Mouse (Mus musculus): ENCODE results near the gene Ace3.

The Ace3 gene

DNA sequence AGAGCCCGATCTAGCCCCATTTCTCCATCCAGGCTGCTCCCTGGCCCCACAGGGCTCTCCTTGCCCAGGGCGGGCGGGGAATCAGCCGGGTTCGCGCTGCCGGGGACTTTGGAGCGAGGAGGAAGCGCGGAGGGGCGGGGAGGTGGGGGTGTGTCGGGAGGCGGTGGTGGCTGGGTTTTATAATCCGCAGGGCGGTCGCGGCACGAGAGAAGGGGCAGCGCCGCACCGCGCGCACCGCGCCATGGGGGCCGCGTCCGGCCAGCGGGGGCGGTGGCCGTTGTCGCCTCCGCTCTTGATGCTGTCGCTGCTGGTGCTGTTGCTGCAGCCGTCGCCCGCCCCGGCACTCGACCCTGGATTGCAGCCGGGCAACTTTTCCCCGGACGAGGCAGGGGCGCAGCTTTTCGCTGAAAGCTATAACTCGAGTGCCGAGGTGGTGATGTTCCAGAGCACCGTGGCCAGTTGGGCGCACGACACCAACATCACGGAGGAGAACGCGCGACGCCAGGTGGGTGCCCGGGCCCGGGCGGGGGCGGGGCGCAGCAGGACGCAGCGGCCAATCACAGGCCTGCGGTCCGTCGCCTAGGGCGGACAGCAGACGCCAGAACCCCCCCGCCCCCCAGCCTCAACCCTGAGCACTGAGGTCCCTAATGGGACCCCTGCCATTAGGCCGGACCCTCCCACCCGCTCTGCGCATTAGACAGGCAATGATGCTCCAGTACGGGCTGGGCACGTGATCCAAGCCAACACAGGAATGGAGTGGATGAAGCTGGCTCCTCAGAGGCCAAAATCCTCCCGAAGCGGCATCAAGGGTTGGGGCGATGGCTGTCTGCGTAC is 26.5 kb upstream of the Ace3 start, which contains the start of gene Ace:
Gene Ace (plus strand): TSS at position 205 of the 834 bp plus-strand sequence.
- no peak for TF ChIP-seq GATA4 (IDR thresholded peaks at IDR 0.05; ENCODE audit: insufficient replicate concordance, low read length)

DNA sequence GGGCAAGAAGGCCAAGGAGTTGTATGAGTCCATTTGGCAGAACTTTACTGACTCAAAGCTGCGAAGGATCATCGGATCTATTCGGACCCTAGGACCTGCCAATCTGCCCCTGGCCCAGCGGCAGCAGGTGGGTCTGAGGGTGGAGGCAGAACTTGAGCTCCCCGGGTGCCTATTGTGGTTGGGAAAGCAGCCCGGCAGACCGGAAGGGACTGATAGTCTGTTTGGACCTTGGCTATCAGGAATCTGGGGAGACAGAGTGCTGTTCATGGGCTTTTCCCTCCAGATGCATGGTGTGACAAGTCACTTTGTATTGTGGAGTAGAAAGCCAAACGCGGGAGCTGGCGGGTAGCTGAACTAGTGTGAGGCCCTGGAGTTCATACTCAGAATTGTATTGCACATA is 25.5 kb upstream of the Ace3 start:
- TF ChIP-seq GATA4 (IDR thresholded peaks at IDR 0.05; ENCODE audit: insufficient replicate concordance, low read length), result no peak

DNA sequence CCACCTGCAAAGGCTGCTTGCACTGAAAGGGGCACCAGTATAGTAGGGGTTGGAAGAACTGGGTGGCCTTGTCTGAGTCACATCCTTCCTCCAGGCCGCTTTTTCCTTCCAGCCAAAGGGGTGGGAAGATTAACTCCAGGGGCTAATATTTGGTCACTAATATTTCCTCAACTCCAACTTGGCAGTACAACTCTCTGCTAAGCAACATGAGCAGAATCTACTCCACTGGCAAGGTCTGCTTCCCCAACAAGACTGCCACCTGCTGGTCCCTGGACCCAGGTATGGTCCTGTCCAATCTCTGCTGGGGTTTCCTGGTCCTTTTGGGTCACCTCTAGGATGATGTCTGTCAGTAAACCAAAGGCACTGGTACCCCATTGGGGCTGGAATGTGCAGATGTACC is 25.0 kb upstream of the Ace3 start:
- TF ChIP-seq GATA4 (IDR thresholded peaks at IDR 0.05; ENCODE audit: insufficient replicate concordance, low read length), result no peak

DNA sequence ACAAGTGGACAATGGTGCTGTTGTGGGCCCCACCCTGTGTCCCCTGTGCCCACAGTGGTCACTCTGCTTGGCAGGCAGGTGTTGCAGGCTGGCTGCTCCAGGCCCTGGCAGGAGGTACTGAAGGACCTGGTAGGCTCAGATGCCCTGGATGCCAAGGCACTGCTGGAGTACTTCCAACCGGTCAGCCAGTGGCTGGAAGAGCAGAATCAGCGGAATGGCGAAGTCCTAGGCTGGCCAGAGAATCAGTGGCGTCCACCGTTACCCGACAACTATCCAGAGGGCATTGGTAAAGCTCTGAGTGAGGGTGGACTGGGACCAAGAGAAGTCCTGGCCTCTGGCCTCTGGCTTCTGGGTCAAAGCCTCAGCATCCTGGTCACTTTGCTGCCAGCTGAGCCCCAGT is 19.9 kb upstream of the Ace3 start:
- no peak for TF ChIP-seq GATA4 (IDR thresholded peaks at IDR 0.05; ENCODE audit: insufficient replicate concordance, low read length)

DNA sequence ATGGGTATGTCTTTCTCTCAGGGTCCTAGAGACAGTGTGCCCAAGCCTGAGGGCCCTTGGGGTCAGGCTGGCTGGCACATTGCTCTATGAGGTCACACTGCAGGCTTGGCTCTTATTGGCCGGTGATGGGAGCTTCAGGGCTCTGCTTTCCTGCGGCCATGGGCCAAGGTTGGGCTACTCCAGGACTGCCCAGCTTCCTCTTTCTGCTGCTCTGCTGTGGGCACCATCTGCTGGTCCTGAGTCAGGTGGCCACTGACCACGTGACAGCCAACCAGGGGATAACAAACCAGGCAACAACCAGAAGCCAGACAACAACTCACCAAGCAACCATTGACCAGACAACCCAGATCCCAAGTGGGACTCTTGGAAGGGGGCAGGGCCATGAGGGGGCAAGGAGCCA is 19.4 kb upstream of the Ace3 start:
- TF ChIP-seq GATA4 (IDR thresholded peaks at IDR 0.05; ENCODE audit: insufficient replicate concordance, low read length), result no peak

DNA sequence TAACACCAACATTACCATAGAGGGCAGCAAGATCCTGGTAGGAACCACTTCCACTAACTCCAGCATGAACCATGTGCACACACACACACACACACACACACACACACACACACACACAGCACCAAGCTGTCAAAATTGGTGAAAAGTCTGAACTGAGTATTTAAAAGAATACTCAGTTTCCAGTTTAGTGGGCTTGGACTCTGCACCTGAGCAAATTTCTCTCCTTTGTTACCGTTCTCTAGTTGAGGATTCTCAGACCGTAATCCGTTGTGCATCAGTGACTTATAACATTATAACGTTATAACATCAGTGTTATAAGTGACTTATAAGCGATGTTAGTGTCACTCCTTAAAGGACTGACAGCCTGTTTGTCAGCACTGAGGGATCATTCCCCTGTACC is 18.8 kb upstream of the Ace3 start:
- no peak for TF ChIP-seq GATA4 (IDR thresholded peaks at IDR 0.05; ENCODE audit: insufficient replicate concordance, low read length)

DNA sequence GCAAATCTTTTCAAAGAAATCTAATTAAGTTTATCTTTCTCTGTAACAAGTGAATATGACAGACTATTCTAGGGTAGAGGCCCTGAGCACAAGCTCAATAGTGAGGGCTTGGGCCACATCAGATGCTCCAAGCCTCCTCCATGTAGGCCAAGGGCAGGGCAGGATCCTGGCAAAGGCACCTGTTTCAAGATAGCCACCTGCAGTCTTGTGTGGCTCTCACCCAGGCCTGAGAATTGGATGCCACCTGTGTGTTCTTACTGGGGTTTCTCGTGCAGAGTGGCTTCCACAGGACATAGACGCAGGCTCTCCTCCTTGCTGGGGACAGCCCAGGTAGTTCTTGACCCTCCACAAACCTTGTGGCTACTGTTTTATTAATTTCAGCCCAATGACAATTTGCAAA is 16.2 kb upstream of the Ace3 start:
- no peak for TF ChIP-seq GATA4 (IDR thresholded peaks at IDR 0.05; ENCODE audit: insufficient replicate concordance, low read length)

DNA sequence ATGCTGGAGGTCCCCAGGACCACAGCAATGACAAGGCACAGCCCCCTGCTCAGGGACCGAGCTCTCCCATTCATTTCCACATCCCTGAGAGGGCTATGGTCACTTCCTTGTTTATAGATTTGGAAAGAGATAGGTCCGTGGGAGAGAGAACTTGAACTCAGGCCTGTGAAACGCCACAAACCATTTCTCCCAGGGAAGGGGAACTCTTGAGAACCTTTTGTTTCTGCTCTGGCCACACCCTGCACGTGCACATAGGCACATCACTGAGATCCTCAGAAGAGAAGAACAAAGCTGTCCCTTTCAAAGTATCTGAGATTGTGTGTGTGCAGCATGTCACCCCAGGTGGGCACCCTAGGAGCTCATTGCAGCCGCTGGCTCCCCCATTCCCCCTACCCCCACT is 15.8 kb upstream of the Ace3 start:
- TF ChIP-seq GATA4 (IDR thresholded peaks at IDR 0.05; ENCODE audit: insufficient replicate concordance, low read length), result no peak

DNA sequence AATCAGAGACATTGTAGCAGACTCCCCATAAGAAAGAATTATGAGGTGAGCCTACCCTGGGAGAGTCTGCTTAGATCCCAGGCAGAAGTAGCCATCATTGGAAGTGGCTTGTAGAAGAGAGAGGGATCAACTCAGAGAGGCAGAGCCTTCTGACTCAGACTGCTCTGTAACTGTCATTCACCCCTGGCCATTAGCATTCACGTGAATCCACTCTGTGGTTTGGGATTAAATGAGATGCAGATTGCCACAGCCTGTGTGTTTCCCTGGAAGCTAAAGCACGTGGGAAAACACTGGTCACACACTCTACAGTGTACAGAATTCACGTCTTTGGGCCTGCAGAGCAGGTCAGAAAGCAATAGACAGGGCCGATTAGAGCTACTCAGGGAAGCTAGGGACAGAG is 10.0 kb upstream of the Ace3 start:
- TF ChIP-seq GATA4 (IDR thresholded peaks at IDR 0.05; ENCODE audit: insufficient replicate concordance, low read length), result no peak

DNA sequence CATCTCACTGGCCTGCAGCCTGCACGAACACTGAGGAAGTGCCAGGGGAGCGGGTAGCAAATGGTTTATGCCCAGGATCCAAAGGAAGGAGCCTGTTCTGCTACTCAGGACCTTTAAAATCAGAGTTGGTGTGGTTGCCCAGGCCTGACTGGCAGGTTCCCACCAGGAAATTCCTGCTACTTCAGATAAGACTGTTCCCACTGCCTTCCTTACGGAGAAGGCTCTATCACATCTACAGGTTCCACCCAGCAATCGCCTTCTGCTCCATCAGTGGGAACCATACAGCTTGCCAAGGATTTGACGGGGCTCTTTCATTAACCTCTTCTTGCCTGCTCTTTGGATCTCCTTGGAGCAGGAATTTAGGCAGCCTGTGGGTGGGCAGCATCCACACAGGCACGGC is 7.0 kb upstream of the Ace3 start:
- TF ChIP-seq GATA4 (IDR thresholded peaks at IDR 0.05; ENCODE audit: insufficient replicate concordance, low read length), result no peak

DNA sequence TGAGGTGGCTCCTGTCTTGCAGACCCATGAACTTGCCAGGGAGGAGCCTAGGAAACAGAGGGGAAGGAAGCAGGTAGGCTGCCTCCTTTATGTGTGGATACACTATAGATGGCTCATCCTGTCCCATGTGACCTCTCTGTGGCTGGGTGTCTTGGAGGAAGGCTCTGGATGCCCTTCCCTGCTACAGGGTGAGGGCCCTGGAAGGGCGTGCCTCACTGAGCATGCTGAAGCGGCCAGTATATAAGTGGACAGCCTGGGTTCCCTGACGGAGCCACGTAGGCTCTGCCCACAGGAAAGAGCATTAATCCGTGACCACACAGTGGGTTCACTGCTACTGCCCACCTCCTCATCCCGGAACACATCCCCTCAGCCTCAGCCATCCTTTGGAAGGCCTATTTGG is 5.0 kb upstream of the Ace3 start:
- no peak for TF ChIP-seq GATA4 (IDR thresholded peaks at IDR 0.05; ENCODE audit: insufficient replicate concordance, low read length)

DNA sequence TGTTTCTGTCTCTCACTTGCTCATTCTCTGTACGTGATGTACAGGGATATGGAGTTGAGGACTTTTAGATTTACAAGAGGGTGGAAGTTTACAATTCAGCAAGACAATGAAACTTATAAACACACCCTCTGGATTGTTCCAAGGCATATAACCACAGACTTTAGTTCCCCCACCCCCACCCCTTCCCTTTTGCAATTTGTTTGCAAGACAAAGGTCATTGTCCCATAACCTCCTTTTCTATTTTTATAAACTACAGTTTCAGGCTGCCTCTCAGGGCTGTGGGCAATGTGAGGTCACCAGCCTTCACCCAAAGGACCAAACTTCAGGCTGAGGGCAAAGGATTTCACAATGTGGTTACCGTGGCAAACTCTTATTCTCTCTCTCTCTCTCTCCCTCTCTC is 4.2 kb upstream of the Ace3 start:
- no peak for TF ChIP-seq GATA4 (IDR thresholded peaks at IDR 0.05; ENCODE audit: insufficient replicate concordance, low read length)

DNA sequence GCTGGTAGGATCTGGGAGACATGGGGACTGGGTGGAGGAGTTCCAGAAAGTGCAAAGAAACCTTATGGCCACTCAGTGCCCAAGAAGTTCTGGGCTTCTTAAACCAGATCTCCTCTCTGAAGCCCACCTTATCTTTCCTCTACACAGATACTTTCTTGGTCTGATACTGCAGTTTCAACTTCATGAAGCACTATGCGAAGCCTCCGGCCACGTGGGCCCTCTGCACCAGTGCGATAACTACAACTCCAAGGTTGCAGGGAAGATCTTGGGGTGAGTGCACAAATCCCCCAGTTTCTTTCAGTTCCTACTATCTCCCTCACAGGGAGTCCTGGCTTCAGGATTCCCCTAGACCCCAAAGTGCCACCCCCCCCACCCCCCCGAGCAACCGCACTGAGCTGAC is 5.6 kb downstream of the Ace3 start:
- TF ChIP-seq GATA4 (IDR thresholded peaks at IDR 0.05; ENCODE audit: insufficient replicate concordance, low read length), result no peak

DNA sequence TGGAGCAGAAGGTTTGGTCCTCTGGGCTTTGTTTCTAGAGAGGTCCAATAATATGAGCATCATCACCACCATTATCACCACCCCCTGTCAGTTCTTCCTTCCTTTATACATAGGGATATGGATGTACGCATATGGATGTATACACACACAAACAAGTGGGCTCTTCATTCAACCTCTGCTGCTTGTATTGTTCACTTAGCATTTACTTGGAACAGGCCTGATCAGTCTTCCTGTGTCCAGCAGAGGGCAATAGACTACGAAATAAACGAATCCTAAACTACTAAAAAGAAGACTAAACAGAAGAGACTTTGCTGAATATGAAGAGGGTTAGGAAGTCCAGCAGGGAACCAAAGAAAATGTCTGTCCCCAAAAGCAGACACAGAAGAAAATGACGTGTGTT is 7.2 kb downstream of the Ace3 start:
- TF ChIP-seq GATA4 (IDR thresholded peaks at IDR 0.05; ENCODE audit: insufficient replicate concordance, low read length), result no peak

DNA sequence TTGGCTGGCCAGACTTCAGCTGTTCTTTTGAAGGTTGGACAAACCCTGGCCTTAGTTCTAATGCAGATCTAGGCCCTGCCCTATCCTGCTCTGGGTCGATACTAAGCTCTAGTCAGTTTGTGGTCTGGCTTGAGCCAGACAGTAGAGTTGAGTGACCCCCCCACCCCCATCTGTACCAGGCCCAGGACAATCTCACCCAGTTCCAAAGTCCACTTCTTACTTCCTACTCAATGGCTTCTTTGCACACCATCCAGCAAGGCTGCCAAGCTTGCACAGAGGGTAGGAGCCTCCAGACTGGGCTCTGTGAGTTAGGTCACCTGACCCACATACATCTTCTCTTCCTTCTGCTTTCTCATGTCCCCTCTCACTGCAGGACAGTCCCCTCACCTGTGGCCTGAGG is 10.1 kb downstream of the Ace3 start:
- no peak for TF ChIP-seq GATA4 (IDR thresholded peaks at IDR 0.05; ENCODE audit: insufficient replicate concordance, low read length)

DNA sequence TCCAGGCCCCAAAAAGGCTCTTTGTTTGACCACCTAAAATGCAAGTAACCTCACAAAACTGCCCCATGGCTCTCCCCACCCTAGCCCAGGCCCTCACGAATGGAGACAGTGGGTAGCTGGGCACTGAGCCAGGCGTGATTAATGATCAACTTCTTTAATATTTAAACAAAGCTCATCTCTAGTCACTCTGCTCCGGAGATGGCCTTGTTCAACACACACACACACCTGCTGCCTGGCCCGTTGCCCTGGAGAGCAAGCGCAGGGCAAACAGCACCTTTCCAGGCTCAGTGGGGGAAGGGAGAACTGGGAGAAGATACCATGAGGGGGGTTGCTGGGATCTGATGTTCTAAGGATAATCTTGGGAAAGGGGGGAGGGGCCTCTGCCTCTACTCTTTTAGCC is 11.5 kb downstream of the Ace3 start:
- no peak for TF ChIP-seq GATA4 (IDR thresholded peaks at IDR 0.05; ENCODE audit: insufficient replicate concordance, low read length)

DNA sequence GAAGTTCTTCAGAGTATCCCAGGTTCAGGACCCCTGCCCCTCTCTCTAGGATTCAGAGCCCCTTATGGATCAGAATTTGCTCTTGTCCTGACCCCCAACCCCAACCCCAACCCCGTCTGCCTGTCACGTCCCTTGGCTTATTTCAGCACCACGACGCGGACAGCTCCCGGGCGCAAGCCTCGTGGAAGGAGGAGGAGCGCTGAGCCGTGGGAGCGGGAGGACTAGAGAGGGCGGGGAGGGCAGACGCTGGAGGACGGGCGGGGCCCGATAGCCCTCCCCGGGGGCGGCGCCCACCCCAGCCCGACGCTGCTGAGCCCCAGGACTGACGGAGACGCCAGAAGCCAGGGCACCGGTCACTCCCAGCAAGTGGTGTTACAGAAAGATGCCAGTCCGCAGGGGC is 13.3 kb downstream of the Ace3 start, which contains the start of gene Kcnh6:
Gene Kcnh6 (plus strand): TSS at position 304 of the 400 bp plus-strand sequence.
- no peak for TF ChIP-seq GATA4 (IDR thresholded peaks at IDR 0.05; ENCODE audit: insufficient replicate concordance, low read length)
